Mouse (Mus musculus): ENCODE data around the gene Wdr86.
"Not testable (repeated sequence)": the region's sequence is repeated elsewhere in the genome, so short reads cannot be mapped to it uniquely, and the experiment has no call there.

Wdr86 gene

DNA sequence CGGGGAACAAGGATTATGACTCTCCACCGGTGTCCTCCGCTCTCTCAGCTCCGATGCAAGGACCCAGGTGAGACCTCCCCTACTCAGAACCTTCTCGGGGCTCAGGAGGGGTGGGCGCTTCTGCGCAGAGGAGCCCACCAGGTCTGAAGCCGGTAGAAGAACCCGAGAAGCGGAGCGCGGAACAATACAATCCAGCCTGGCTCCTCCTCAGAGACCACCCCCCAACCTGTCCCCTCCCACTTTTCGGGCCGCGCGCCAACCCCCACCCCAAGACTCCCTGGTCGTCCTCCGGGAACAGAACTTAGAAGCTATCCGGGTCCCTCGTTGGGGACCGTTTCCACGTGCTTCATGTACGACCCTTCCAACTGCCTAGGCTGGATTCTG lies at the start of gene Wdr86:
Wdr86 (minus strand) TSS at position 240 of the 384 bp plus-strand sequence.
- no peak for DNase-seq (ENCODE audit: extremely low spot score, low read depth, low spot score)

DNA sequence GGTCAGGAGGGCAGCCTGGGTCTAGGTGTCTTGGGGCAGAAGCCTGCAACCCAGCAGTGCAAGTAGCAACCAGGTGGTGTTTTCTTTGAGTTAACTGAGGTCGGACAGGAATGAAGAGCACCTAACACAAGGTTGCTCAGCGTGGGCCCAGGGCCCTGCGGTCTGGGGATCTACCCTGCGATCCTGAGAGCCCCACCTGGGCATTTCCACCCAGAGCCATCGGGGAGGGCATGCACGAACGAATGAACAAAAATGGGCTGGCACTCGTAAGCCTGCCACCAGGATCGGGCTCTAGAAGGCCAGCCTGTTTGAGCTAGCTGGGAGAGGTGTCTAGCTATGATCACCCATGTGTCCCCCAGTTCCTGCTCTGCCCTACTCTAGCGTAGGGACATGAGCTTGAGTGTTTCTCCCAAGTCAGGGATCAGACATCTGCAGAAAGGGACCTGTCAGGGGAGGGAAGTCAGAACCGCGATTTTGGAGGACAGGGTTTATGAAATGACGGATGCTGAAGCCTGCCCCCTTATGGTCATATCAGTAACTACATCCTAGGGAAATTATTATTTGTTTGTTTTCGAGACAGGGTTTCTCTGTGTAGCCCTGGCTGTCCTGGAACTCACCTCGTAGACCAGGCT lies 49.5 kb upstream of the Wdr86 start:
- DNase-seq (ENCODE audit: extremely low spot score, low read depth, low spot score), result peak; percentile 20

DNA sequence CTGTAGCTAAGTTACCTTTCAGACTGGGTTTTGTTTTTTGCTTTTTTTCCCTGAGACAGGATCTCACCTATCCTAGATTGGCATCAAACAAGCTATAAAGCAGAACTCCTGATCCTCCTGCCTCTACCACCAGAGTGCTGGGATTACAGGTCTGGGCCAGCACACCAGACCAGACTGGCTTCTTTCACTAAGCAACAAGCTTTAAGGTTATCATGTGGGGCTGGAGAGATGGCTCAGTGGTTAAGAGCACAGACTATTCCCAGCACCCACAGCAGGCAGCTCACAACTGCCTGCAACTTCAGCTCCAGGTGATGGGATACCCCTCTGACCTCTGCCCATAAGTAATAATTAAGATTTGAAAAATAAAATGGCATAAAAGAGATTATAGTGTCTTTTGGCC lies 48.8 kb upstream of the Wdr86 start:
- DNase-seq (ENCODE audit: extremely low spot score, low read depth, low spot score), result no peak

DNA sequence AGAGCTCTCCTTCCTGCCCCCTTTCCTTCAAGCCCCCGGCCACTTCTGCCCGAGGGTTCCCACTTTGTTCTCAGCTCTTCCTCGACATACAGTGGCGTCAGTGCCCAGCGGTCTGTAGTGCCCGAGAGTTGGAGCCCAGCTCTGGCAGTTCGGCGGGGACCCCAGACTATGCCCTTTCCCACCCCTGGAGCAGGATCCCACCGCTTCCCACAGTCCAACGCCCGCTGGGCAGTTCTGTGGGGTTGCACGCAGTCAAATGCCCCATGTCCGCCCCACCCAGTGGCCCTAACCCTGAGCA lies 48.3 kb upstream of the Wdr86 start:
- no peak for DNase-seq (ENCODE audit: extremely low spot score, low read depth, low spot score)

DNA sequence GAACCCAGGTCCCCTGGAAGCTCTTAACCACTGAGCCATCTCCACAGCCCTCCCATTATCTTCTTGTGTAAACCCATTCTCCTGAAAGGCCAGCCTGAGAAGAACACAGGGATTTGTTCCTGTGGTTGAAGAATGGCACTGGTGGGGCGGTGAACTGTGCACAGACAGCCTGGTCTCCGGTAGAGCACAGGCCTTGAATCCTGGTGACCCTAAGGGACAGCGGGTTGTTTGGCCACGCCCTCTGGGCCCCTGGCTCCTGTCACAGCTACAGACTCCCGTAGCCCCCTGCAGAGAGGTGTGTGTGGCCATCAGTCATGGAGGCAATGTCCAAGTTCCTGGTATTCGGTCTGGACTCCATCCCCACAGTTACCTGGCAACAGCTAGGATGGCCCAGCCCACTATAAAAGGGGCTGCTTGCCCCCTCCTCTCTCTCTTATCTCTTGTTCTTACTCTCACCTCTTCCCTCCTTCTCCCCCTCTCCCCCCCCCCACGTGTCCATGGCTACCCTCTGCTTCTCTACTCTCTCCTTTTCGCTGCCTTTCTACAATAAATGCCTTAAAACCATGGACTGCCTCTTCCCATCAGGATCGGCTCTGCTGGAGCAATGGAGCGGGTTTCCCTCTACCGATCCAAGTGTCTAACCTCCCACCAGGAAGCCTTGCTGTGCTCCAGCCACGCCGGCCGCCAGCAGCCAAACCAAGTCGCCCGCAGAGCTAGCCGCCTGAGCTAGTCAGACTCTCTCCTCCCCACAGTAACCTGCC lies 47.7 kb upstream of the Wdr86 start:
- DNase-seq (ENCODE audit: extremely low spot score, low read depth, low spot score), result no peak

DNA sequence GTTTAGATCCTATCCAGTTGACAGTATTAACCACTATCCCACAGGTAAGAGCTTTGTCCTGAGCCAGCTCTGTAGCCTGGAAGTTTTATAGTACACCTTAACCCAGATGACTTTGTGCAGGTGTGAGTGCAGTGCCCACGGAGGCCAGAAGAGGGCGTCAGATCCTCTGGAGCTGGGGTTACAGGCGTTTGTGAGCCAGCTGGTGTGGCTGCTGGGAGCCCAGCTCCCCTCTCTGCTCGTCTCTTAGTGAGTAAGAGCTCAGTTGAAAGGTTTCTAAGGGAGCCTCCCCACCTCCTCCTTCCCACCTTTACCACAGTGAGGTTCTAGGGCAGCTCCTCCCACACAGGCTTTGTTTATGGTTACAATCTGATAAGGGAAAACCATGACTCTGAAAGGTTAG lies 46.2 kb upstream of the Wdr86 start:
- DNase-seq (ENCODE audit: extremely low spot score, low read depth, low spot score), result no peak

DNA sequence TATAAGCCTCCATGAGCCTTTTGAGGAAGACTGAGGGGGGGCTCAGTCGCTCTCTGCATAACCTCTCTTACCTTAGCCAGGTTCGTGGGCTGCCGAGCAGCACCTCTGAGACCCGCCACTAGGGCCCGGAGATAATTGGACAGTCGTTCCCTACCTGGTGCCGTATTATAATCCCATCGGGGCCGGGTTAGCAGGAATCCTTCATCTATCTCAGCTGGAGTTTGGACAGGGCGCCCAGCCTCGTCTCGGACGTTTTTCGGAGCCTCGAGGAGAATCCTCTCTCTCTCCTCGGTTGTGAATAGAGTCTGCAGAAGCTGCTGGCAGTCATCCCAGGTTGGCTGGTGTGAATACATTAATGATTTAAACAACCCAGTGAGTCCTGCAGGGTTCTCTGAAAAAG lies 44.0 kb upstream of the Wdr86 start:
- not testable (repeated sequence) for DNase-seq (ENCODE audit: extremely low spot score, low read depth, low spot score)

DNA sequence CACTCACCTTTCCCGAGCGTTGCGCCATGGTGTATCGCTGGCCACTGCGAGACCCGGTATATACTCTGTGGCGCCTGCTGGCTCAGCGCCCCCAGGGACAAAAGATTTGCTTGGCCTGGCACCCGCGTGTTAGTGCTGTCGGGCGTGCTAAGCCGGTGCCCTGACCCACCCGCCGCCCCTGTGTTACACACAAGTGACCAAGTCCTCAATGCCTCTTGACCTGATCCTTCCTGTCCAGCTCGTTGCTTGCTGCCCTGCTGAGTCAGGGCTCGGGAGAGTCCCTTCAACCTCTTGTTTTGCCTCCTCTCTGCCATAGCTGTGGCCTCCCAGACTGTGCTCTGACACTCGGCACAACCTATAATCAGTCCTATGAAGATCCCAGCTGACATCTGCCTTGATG lies 27.3 kb upstream of the Wdr86 start, which contains the start of gene Crygn:
Crygn (minus strand) TSS at position 193 of the 400 bp plus-strand sequence.
- DNase-seq (ENCODE audit: extremely low spot score, low read depth, low spot score), result no peak

DNA sequence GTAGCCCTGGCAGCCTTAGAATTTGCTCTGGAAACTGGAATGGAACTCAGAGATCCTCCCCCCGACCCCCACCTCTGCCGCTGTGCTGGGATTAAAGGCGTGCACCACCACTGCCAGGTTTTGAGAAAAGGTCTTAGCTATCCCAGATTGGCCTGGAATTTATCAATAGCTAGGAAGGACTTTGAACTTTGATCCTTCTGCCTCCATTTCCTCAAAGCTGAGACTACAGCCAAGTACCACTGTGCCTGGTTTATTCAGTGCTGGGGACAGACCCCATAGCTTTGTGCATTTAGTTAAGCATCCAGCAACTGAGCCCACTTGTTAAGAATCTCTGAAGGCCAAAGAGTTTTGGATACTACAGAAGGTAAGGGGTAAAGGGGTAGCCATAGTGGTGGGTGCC lies 26.4 kb upstream of the Wdr86 start:
- DNase-seq (ENCODE audit: extremely low spot score, low read depth, low spot score), result no peak

DNA sequence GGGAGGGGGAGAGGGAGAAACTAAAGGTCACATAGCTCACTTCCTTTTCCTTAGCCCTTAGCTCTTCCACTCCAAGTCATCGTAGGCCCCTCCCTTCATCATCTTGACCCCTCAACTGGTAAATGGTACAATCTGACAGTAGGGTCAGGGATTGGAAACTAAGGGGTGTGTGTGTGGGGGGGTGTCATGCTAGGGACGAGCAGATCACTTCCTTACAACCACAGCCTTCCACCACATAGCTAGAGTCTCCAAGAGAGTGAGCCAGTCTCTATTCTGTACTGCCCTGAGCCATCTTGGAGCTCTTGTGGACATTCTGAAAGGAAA lies 21.6 kb upstream of the Wdr86 start:
- no peak for DNase-seq (ENCODE audit: extremely low spot score, low read depth, low spot score)

DNA sequence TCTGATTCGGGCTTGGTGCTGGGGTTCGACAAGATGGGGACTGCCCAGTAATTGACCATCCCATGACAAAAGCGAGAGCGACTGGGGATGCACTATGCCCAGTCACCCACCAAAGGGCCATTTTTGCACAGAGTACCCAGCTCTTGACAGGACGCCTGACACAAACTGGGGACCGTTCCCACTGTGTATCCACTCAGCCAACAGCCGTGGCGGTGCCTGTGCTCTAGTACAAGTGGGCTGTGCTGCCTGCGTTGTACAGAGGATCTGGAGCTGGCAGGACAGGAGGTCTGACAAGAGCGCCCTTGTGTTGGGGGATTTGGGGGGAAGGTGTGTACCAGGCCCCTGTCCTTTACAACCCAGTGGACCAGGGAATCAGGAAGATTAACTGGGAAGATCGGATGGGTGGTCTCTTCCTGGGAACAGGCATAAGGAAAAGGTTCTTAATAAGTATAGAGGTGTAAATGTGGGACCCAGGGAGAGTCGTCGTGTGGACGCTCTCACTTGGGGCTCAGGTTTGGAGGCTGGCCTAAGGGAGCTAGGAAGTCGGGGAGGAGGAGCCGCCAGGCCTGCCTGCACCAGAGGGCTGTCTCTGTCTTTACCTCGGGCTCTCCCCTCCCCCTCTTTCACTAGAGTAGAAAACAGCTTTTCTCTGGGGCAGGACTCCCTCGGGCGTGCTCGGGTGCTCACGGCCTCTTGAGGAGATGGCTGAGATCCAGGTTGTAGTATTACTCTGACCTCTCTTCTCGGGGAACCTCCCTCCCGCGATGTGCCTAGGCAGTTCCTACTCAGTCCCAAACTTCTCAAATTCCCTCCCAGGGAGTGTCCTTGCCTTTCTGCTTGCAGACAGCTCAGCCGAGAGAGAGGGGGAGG lies 21.0 kb upstream of the Wdr86 start:
- no peak for DNase-seq (ENCODE audit: extremely low spot score, low read depth, low spot score)

DNA sequence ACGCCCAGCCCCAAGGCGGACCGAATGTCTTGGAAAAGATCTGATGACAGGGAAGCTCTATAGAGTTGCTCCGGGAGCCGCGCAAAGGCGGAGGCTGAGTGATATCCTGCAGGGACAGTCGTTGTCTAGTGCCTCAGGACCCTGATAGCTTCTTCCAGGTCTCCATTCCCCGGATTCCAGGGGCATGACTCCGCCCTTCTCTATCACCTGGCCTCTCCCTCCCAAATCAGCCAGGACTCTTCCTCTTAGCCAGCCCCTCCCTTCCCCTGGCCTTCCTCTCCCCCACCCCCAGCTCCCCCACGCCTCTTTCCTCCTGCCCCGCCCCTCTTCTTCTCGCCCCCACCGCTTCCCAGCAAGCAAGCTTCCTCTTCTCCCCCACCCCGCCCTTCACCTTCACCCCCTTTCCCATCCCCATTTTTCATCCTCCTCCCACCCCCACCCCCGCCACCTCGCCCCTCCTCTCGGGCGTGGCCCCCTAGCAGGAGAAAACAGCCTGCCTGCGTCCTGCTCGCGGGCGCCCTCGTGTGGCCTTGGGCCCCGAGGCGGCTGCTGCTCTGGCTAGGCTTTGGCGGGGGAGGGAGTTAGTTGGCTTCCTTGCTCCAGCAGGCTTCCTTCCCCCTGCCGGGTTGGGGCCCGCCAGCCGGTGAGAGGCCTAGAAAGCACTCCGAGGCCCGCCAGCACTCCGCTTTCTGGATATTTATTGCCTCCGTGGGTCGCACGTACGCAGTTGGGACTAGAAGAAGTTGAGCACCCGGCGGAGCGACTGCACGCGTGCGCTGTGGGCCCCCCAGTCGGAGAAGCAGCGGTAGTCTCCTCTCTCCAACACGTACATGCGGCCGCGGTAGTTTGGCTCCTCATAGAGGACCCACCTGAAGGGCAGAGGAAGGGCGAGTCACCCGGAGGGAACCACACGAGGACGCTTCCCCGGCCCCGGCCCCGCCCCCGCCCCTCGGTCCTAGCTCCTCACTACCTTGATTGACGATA lies 20.1 kb upstream of the Wdr86 start:
- no peak for DNase-seq (ENCODE audit: extremely low spot score, low read depth, low spot score)

DNA sequence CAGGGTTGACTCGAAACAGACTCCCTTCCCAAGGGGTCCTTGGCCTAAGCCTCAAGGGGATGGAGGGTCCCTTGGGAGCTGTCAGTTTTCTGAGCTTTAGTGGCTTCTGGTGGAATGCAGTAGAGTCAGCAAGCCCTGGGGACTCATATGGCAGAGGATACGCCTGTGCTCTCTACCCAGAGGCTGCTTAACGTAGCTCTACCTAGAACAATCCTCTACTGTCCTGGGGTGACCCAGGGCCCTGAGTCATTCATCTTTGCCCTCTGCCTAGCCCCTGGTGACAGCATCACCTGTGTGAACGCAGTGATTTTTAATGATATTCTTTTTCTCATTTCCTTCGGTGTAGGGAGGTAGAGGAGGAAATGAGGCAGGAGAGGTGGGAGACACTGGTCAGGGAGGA lies 19.2 kb upstream of the Wdr86 start:
- no peak for DNase-seq (ENCODE audit: extremely low spot score, low read depth, low spot score)

DNA sequence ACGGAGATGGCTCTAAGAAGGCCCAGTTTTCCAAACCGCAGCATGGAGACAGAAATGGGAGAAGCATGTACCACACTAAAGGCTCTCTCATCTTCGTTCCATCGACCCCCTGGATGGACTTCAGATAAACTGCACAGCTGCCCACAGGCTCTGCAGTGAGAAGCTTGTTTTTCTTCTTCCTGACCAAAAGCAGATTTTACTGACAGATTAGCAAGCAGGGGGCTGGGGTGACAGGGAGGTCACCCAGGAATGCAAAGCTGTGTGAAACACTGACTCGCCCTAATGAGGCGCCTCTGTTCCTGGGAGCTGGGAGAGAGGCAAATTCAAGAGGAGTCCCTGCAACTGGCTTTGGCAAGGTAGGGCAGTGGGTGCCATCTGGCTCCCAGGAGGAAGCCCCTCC lies 17.0 kb upstream of the Wdr86 start:
- no peak for DNase-seq (ENCODE audit: extremely low spot score, low read depth, low spot score)

DNA sequence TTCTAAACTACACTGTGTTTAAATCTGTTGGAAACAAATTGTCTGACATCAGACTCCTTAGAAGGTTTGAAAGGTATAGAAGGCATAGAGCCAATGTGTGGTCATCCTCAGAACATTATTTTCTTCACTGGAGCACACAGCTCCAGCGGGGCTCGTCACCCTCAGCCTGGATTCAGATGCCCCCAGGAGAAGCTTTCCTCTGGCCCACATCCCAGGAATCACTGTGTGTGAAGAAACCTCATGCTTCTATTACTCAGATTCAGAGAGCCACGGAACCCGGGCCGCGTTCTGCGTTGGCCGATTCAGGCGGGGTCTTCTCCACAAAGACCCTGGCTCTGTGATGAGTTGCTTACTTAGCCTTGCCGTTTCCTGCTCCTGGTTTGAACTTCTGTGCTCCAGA lies 13.4 kb upstream of the Wdr86 start:
- DNase-seq (ENCODE audit: extremely low spot score, low read depth, low spot score), result no peak

DNA sequence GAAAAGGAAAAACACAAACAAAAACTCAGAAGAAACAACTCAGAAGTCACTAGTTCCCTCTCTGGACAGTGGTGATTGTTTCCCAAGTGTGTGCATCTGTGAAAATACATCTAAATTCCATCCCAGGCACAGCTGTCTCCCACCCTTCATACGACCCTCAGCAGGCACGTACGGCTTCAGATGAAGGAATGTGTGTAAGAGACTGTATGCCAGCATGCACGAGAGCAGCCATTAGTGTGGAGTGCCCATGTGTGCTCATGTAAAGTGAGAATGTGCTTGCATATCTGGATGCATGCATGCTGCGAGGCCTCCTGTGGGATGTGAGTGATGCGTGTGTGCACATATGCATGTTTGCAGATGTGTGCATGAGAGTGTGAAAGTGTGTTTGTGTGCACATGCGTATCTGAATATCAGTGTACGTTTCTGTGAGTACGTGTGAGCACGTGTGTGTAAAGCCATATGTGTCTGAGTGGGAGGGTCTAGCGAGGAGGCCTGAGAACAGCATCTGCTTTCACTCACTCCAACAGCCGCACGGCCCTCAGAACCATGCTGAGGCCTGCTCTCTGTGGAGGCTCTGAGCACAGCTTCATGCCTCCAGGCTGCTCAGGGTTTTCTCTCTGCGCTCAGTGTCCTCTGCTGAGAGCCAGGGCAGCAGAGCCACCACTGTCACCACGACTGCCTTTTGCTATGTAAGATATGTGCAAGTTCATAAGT lies 10.8 kb upstream of the Wdr86 start:
- DNase-seq (ENCODE audit: extremely low spot score, low read depth, low spot score), result no peak

DNA sequence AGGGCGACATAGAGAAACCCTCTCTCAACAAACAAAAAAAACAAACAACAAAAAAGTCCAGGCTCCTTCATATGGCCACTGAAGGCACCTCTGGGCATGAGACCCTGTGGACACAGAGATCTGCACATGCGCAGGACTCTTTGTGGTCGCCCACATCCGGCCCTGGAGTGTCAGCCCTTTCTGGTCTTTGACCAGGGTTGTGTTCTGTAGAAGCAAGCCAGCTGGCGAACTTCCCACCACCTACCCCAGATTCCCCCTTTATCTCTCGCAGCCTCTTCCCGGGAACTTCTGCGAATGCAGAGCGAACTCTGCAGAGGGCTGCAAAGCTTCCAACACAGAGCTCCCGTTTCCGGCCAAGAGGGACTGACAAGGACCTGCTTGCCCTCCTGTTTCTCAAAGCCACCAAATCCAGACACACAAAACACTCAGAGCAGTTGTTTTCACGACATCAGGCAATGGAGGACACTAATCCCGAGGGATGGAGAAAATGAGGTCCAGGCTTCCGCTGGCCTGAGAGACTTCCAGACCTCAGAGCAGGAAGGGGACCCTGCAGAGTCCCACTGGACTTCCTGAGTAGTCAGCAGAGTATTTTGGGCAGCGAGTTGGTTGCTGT lies 8.7 kb upstream of the Wdr86 start:
- DNase-seq (ENCODE audit: extremely low spot score, low read depth, low spot score), result no peak

DNA sequence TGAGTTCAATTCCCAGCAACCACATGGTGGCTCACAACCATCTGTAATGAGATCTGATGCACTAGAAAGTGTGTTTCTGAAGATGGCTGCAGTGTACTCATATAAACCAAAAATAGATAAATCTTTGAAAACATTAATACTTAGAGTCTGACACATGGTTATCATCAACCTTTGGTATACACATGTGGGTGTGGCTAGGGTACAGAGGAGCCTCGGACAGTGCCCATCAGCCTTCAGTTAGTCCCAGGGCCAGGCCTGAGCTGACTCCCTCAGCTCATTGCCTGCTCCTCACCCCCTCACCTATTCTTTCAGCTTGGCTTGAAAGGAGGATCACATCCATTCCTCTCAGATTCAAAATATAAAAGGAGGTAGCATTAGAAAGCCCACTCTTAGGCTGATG lies 8.0 kb upstream of the Wdr86 start:
- DNase-seq (ENCODE audit: extremely low spot score, low read depth, low spot score), result no peak

DNA sequence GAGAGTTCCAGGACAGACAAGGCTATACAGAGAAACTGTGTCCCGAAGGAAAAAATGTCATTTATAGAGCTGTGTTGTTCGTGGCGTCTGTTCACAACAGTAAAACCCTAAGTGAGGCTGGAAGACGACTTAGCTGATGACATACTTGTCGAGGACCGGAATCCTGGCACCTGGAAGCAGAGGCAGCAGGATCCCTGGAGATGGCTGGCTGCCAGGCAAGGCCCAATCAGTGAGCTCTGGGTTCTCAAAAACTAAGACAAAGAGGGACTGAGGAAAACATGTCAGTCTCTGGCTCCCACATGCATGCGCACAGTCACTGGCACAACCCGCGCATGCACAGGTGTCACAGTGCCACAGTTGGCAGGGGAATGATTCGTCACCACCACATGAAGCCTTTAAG lies 7.1 kb upstream of the Wdr86 start:
- DNase-seq (ENCODE audit: extremely low spot score, low read depth, low spot score), result no peak

Measured in hindlimb bud, embryonic 11.5 days (tissue).